Mouse (Mus musculus) adrenal gland, postnatal 25 days (tissue): ENCODE data around the gene Sergef. TPM values are rescaled to one million over a fixed set of nuclear protein-coding genes. Genes with fewer than 3 reads are reported as not detected.

ENCODE experiments used
- DNase-seq: peaks from one replicate; pipeline ENCODE4 v3.0.0; 2021; ENCODE audit warnings: mixed read lengths
- total RNA-seq: library from RNA; stranded (reverse); gene quantifications from 2 replicates; pipeline ENCODE4 v1.2.3, GENCODE M21; 2021

Sergef gene
- total RNA-seq, 1 experiment from 2014 or later, result 29.4 TPM

DNA sequence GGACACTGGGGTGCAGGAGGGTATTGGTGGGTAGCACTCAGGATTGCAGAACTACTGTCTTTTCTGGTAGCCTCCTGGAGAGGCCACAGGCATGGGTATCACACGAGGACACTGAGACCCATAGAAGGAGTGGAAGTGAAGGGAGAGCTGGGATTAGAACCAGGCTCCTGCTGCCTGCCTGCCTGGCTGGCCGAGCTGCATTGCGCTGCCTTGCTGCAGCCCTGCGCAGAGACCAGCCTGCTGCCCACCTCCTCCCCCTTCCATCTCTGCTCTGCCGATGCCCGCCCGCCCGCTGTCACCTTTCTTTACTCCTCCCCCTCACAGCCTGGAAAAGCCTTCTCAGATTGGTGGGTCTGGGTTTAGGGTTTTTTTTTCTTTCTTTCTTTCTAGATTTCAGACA is 239.3 kb downstream of the Sergef start:
- no peak for DNase-seq

DNA sequence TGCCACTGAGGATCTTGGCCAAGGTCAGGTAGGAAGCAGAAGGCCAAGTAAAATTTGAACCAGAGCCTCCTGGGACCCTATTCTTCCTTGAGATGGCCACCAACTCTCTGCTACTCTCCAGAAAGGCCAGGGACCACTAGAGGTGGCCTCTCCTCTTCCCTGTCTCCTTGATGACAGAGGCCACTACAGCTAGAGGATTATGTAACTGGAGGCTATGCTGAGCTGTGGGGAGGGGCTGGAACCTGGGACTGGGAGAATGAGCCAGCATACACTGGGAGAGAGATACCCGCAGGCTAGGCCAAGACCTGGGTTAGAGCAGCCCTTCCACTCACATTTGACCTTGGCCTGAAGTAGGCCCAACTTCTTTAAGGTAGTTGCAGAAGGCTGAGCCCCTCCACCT is 239.9 kb downstream of the Sergef start:
- DNase-seq, result no peak

DNA sequence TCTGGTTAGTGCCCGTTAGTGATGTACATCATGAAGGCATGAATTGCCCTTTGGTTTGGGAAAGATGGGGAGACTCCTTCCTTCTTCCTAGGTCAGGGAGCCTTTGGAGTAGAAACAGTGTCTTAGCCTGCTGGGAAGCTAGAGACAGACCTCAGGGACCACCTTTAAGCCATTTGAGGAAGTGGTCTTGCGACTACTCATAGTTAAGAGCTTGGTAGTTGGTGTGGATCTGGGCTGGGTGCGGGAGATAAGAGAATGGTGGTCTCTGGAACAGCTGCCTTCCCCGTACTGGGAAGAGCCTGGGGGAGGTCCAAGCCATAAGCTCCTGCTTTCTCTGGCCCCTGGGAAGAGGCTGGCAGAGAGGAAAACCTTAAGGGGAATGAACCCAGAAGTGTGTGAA is 241.0 kb downstream of the Sergef start:
- DNase-seq, result no peak

DNA sequence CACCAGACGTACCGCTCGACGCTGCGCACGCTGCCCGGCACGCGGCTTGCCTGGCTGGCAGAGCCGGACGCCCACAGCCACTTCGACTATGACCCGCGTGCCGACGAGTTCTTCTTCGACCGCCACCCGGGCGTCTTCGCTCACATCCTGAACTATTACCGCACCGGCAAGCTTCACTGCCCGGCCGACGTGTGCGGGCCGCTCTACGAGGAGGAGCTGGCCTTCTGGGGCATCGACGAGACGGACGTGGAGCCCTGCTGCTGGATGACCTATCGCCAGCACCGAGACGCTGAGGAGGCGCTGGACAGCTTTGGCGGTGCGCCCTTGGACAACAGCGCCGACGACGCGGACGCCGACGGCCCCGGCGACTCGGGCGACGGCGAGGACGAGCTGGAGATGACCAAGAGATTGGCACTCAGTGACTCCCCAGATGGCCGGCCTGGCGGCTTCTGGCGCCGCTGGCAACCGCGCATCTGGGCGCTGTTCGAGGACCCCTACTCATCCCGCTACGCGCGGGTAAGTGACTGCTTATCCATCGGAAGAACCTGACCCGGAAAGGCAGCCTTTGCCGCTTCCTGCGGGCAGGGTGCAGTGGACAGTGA is 241.8 kb downstream of the Sergef start:
- no peak for DNase-seq

DNA sequence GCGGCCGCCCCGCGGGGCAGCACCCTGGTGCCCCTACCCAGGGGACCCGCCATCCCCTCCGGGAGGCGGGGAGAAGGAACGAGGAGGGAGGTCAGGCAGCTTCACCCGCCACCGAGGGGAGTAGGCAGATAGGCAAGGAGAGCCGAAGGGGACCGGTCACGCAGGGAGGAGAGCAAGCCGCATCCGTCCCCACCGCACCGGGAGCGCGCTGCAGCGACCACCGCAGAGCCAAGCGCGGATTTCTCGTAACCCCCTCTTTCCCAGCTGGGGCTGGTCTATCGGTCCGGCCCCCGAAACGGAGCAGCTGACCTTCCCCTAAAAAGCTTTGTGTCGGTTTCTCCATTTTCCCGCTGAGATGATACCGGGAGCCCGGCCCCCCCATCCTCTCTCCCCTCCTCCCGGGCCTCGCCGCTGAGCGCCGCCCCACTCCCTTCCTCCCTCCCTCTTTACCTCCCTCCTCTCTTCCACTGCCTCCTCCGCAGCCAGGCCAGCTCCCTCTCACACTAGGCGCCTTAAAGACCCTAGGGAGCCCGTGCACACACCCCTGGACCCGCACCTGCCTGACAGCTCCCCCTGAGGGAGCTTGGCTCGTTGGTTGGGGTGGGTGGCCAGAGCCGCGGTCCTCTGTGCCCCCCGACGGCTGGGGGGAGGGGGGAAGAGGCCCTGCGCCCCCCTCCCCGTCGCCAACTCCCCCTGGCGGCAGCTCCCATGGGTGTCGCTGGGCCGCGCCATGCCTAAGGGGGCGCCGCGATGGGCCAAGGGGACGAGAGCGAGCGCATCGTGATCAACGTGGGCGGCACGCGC is 242.5 kb downstream of the Sergef start:
- no peak for DNase-seq

DNA sequence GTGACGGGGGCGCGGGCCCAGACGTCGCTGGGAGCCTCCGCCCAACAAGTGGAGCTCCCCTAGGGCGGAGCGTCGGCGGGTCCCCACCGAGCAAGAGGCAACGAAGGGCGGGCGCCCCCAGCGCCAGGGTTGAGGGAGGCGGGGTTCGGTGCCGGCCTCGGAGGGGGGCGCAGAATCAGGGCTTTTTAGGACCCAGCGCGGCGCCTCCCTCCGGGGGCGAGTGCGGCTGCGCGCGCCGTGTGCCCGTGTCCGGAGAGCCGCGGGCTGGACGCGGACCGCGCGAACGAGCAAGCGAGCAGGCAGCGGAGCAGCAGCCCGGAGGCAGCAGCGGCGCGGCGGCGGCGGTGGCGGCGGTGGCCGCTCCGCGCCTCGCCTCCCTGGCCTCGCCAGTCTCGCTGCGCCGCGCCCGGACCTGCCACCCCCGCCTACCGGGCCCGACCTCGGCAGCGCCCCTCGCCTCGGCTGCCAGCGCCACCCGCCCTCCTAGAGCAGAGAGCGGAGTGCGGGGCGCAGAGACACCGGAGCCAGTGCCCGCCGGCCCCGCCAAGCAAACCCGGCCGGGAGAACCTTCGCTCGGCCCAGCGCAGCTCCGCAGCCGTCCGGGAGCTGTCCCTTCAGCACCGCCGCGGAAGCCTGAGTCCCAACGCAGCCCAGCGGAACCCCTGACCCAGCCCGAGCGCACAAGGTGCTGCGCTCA is 243.2 kb downstream of the Sergef start, which contains the start of gene Kcnc1:
Gene Kcnc1, plus strand, starts transcription at position 267 of the 697 bp plus-strand sequence.
- DNase-seq, result peak; percentile 87

DNA sequence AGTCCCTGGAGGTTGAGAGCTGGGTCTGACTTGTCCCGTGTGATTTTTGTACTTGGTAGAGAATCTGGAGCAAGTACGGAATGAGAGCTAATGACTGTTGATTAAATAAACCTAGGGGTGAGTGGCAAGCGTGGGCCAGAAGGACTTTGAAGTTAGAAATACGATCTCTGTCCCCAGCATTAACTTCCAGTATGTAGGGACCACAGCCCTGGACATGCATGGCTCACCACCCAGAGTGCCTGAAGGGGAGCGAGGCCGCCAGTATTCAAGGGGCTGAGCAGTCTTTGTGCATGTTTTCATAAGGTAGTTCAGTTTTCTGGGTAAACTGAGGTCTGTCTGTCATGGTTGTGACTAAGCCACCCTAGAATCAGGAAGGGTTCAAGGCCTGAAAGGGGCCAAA is 244.0 kb downstream of the Sergef start:
- DNase-seq, result no peak

DNA sequence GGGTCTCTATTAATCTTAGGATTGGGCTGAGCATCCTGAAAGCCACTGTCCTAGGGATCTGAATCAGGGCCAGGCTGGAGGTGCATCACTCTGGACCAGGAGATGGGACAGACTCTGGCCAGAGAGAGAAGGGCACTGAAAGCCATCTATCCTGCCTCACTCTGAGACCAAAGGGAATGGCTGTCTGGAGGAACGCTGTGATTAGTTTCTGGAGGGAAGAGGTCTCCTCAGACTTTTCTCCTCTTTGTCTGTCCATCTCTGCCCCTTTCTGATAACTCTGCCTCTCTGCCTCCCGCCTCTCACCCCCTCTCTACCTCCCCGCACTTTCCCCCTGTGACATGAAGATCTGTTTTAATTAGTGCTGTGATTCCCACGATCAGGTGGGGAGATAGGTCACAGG is 244.7 kb downstream of the Sergef start:
- no peak for DNase-seq

DNA sequence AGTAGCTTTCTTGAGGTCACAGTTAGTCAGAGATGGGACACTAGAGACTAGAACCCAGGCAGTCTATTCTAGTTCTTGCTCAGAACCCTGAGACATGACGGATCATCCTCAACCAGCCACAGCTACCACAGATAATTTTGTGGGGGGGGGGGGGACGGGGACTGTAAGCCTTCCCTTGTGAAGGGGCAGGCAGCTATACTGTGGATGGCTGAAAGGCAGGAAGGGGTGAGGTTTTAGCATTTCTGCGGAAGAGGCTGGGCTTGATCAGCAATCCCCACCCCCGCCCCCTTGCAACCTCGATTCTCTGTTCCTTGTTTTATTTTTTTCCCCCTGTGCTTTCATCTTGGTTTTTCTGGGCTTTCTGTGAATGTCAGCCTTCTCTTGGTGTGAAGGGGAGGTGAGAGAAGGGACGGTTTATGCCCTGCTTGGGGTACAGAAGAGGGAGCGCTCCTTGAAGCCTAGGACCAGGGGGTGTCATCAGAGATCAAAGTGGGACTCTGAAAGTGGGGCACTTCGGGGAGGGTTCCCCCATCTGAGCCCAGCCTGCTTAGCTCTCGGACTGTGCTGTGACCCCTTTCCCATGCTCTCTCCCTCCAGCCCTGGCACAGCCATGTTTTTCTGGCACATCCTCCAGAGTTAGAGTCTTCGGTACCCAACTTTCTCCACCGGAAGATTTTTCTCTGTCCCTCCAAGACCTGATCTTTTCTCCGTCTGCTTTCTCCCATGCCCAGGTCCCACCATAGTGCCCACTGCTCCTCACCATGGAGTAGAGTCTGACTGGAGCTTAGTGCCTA is 245.7 kb downstream of the Sergef start:
- no peak for DNase-seq

Other genes with a start within 250 kb of the Sergef start
- gene Kcnc1, start 243.3 kb downstream of the Sergef start, total RNA-seq, result 0.33 TPM in 2 replicates
- not detected in 2 replicates for gene Tph1, start 32.7 kb upstream of the Sergef start, total RNA-seq
- 8.4 and 9.8 TPM in 2 replicates for gene Saal1, start 70.9 kb upstream of the Sergef start, total RNA-seq
- 0.52 TPM in 1 of 2 replicates, not detected in the other for gene Saa3, start 75.9 kb upstream of the Sergef start, total RNA-seq
- 1.00 TPM in 1 of 2 replicates, not detected in the other for gene Saa4, start 92.8 kb upstream of the Sergef start, total RNA-seq
- gene Saa1, start 103.2 kb upstream of the Sergef start, total RNA-seq, result not detected in 2 replicates
- not detected in 2 replicates for gene Saa2, start 112.0 kb upstream of the Sergef start, total RNA-seq
- gene Hps5, start 156.3 kb upstream of the Sergef start, total RNA-seq, result 27.6 and 34.3 TPM in 2 replicates
- 33.3 and 40.1 TPM in 2 replicates for gene Gtf2h1, start 156.3 kb upstream of the Sergef start, total RNA-seq
- 283 and 320 TPM in 2 replicates for gene Ldha, start 201.7 kb upstream of the Sergef start, total RNA-seq
- gene Ldhc, start 221.4 kb upstream of the Sergef start, total RNA-seq, result not detected in 2 replicates